Mouse (Mus musculus): Measurements from ENCODE around the gene Sipa1l2.

DNA sequence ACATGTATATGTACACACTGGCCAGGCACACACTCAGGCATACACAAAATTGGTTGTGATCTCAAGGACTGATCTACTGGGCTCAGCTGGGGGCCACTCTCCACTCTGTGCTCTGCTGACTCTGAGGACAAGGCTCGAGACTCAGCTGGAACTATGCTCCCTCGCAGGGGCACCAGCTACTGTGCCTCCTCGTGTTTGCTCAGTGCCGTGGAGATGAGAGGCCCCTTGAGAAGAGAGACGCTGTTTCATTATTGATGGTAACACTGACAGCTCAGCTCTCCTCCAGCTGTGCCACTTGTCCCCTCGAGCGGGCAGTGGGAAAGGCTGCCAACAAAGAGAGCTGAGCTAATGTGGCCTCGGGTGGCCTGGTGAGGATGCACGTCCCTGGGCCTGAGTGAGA, 161.9 kb downstream of the Sipa1l2 start:
- TF ChIP-seq CTCF (IDR thresholded peaks at IDR 0.05; ENCODE audit: borderline replicate concordance, insufficient read depth, low read depth, low read length) (no peak), POLR2A (IDR thresholded peaks at IDR 0.05; ENCODE audit: borderline replicate concordance, insufficient read depth, low read length) (no peak)
